Mouse (Mus musculus): ENCODE measurements around the gene Lmbr1. TPM values are rescaled to one million over a fixed set of nuclear protein-coding genes. Genes with fewer than 3 reads are reported as not detected.
"Not testable (repeated sequence)": the region's sequence is repeated elsewhere in the genome, so short reads cannot be mapped to it uniquely, and the experiment has no call there.

The Lmbr1 gene
- 13.1 and 13.3 TPM in 2 replicates for polyA plus RNA-seq (2012; rRNA removed)

DNA sequence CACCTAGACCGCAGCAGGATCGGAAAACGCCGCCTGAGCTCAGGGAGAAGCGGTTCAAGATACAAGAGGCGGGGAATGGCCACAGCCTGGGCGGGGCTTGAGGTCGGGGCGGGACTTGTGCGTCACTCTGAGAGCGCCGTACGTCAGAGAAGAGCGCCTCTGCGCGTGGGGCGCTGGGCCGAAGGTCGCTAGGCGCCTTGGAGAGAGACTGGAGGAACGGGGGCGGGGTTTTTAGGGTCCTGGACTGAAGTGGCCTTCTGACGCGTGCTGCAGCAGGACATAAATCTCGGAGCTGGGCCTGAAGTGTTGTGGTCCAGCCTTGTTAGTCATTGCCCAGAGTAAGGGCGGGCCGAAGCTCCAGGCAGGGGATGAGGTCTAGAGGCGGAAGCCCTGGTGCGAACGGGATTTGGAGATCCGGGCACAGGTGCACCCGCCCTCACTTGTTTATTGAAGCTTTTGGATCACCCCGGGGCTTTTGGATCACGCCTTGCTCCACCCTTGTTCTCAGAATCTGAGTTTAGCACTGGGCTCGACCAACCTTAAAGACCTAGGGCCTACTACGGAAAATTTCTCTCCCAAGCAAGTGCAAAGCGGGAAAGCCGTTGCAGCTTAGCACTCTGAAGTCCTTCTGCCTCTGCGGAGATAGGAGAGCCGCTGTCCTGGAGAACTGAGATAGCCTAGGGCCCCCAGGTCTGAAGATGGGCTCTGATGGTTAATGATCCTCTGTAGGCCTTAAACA lies at the start of gene Lmbr1:
Lmbr1 (minus strand) TSS at position 93 of the 739 bp plus-strand sequence.
- peak; percentile 87 for DNase-seq (ENCODE audit: low spot score)

DNA sequence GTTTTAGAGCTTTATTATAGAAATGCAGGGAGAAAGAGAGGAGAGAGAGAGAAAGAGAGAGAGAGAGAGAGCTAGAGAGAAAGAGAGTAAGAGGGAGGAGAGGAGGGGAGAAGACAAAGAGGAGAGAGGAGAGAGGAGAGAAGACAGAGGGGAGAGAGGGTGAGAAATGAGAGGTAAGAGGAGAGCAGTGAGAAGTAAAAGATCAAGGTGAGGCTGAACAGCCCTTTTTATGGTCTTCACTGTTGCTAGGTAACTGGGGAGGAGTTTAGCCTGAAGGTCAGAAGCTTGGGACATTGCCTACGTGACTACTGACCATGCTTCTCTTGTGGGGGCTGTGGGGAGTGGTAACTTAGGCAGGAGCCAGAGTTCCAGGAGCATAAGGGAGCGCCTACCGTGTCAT lies 45.1 kb upstream of the Lmbr1 start:
- not testable (repeated sequence) for DNase-seq (ENCODE audit: low spot score)

DNA sequence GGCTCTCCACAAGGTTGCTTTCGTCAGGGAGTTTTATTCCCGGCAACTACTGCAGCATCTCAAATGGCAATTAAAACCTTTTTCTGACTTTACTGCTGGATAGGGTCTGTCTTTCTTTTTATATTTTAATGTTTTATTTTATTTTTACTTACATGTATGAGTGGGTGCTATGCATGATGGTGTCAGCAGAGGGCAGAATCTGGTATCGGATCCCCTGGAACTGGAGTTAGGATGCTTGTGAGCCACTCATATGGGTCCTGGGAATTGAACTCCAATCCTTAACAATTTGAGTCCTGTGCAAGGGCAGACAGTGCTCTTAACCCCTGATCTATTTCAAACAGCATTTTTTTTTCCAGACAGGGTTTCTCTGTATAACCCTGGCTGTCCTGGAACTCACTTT lies 34.9 kb upstream of the Lmbr1 start:
- DNase-seq (ENCODE audit: low spot score) = no peak

DNA sequence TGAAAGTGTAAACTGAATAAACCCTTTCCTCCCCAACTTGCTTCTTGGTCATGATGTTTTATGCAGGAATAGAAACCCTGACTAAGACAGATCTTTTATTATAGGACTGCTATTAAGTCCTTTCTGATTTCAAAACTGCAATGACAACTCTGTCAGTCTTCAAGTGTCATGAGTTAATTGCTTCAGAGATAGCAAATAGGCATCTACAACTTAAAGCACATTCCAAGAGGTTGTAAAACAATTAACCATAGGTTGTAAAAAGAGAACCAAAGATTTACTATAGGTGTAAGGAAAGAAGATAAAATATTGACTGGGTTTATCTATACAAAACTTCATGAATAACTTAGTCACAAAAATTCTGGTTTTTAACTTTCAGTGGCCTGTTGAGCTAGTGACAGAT lies 32.7 kb upstream of the Lmbr1 start:
- DNase-seq (ENCODE audit: low spot score) = no peak

DNA sequence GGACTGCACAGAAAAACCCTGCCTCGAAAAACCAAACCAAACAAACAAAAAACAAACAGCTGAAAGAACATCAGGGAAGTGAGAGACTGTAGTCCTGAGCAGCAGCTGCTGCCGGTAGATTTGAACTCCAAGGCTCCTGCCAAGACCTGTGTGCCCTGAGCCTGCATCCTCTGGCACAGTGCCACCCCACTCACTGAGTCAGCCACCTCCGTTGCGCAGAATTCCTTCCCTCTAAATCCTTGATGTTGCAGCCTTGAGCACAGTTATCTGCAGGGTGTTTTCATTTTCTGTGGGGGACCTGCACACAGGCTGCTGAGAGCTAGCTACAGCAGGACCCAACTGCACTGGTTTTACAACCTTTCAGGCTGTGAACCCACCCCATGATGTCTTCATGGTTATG lies 20.2 kb upstream of the Lmbr1 start:
- DNase-seq (ENCODE audit: low spot score) = no peak

DNA sequence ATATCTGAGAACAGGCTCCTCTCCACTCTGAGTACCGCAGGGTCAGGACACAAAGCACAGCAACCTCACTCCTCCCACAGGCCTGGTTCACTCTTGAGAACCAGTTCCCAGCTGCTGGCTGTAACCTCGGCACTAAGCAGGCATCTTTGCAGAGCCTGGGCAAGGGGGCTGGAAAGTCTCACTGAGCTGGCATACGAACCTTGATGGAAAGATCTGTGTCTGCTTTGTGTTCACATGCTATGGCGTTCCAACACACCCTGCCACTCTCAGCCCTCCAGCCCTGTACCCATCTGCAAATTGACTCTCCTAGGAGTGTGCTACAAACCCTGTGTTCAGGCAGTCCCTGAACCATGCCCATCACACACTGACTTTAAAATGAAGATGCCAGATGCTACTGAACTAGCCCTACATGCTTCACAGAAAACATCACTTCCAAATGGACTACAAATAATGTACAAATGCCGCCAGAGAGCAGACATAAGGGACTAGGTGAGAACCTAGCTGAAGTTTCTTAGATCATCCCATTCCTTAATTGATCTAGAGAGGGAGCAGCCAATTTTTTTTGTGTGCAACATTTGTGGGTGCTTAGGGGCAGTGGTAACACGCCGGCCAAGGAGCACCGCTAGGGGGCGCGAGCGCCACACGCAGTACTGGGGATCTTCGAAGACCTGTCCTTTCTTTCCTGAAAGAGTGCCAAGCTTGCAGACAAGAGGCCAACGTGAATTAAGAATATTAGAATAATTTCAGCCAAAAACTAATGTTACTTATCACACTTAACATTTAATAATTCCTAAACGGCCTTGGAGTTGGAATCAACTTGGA lies 11.0 kb upstream of the Lmbr1 start:
- DNase-seq (ENCODE audit: low spot score) = peak; percentile 67

DNA sequence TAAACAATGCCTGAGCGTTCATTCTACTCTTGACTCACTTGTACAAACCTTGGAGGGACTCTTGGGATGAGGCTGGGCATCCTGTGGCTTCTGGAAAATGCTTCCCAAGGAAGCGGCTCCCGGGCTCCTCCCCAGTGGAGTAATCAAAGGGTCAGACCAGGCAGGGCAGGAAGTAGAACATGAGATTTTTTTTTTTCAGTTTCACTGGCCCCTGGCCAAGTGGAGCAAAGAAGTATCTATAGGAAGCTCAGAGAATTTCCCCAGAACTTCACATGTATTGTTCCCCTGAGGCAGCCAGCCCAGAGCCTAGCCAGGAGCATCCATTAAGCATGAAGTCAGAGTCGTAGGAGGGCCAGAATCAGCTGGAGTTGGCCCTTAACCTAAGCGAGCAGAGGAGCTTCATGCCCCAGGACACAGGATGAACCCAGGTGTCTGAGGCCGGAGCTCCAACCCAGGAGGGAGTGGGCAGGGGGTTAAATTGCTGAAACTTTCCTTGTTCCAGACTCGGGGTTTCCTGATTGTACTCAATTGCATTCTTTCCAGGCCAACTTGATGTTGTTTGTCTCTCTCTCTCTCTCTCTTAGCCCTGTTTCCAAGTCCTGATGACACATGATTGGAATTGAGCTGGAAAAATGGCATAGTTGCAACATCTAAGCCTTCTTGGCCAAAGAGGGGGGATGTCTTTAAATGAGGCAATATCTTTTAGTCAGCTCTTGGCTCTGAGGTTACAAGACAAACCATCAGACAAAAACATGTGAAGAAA lies 10.2 kb upstream of the Lmbr1 start:
- DNase-seq (ENCODE audit: low spot score) = no peak

DNA sequence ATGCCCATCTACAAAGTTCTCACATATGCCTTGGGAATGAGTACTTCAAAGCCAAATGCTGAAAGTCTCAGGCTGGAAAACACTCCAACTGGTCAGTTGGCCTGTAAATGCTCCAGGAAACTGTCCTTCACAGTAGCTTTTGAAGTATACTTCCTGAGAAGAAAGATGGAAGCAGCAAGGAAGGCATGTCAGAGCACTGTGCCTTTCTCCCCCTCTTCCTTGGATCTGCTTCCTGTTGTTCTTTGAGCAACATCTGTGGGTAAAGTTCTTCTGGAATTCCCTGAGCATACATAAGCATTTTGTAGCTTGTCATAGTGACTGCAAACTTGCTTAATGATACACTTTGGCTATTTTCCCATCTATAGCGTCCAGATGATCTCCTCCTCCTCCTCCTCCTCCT lies 9.4 kb upstream of the Lmbr1 start:
- DNase-seq (ENCODE audit: low spot score) = no peak

DNA sequence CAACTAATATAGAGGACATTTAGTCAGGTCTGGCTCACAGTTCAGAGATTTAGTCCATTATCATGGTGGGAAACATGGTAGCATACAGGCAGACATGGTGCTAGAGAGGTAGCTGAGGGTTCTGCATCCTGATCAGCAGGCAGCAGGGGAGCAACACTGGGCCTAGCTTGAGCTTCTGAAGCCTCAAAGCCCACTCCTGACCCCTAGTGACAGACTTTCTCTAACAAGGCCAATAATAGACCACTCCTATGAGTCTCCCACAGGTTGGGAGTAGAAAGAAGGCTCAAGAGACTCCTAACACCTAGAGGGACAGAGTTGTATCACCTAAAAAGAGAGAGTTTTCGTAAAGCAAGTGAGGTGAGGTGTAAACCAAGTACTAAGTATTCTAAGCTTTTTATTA lies 4.6 kb upstream of the Lmbr1 start:
- DNase-seq (ENCODE audit: low spot score) = no peak

DNA sequence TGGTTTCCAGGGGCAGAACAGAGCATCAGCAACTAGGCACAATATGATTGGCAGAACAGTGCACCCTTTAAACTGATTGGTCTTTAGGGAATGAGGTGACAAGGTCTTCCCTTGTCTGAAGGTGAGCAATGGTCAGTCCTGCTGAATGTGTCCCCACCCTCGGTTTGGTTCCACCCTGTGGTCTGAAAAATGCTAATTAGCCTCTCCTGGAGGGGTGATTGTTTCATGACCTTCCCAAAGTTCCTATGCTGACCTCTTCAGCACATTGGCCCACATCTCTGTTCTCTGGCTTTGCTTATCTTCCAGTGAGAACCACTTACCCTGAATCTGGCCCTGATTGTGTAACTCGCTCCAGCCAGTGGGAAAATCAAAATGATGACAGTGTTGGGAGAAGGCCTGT lies 1.9 kb upstream of the Lmbr1 start:
- no peak for DNase-seq (ENCODE audit: low spot score)

DNA sequence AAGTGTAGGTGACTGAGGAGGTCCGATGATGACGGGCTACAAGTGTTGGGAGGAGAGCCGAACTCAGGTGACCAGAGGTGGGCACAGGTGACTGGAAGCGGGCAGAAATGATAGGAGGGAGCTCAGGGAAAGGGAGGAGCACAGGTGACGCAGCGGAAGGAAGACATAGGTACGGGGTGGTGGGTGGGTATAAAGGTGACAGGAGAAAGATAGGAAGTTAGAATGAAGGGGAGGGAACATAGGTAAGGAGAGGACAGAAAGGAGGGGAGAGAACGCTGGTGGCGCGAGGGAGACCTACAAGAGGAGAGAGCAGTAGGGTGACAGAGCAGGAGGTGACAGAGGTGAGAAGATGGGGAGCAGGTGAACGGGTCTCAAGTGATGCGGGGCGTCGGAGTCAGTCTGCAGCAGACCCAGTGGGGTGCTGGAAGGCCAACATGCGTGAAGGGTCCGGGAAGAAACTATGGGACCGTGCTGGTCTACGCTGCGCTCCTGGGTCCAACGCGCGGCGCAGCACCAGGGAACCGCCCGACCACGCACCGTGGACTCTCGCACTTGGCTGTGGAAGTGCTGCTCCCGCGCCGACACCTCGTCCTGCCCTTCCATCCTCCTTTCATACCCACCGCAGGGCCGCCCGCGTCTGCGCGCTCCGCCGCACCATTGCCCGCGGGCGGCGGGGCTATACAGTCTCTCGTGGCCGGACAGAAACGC lies 446 bp downstream of the Lmbr1 start:
- DNase-seq (ENCODE audit: low spot score) = peak; percentile 25

DNA sequence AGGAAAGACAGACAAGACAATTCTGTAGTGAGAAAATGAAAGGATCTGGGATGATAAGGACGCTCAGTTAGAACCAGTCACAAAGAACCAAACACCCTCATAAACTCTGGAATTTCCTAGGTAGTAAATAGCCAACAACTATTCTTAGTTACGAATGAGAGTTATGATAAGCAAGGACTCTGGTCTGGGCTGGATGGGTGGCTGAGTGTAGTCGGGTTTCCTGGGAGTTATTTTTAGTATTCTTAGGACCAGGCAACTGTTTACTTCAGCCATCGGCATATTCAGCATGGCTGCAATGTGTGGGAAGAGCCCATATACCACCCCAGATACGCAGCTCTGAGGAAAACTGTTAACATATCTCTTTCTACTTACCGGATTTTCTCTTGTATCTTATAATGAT lies 14.7 kb downstream of the Lmbr1 start:
- DNase-seq (ENCODE audit: low spot score) = no peak

DNA sequence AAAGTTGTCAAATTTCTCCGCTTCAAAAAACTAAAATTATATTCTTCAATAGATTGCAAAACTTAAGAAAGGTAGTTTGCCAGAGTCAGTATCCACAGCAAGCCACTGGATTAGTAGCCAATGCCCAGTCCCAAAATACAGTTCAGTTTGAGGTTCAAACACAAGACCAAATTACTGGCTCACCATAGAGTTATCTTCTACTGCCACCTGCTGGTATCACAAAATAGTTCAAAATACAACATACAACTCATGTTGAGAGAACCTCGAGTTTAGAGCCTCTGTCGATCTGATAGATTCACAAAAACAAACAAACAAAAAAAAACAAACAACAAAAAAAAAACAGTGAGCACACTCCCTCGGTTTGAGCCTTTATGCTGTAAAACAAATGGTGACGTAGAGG lies 42.4 kb downstream of the Lmbr1 start:
- no peak for DNase-seq (ENCODE audit: low spot score)

DNA sequence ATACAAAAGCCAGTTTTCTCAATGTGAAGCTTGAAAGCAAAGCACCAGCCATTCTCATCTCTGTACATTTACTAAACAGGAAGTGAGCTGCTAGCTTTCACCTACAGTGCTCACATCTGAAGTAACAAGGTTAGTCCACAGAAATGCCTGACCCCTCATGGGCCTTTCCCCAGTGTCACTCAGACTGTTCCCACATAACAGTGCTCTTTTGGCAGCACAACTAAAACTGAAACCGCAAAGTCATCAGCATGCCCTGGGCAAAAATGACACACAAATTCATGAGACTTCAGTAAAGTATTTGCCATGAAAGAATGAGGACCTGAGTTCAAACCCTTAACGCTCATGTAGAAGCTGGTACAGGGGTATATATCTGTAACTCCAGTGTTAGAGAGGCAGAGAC lies 55.7 kb downstream of the Lmbr1 start:
- DNase-seq (ENCODE audit: low spot score) = no peak

DNA sequence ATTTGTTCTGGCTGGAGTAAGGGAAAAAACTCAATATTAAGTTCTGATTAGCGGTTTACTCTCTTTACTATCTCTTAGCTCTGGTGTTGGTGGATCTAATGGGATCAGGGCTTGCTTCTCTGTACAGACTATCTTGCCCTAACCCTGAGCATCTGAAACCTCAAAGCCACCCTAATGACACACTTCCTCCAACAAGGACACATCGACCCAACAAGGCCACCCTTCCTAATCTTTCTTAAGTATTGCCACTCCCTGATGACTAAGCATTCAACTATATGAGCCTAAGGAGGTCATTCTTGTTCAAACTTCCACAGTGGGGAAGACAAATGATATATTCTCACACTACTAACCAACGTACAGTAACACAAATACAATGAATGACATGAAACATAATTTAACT lies 69.0 kb downstream of the Lmbr1 start:
- no peak for DNase-seq (ENCODE audit: low spot score)

DNA sequence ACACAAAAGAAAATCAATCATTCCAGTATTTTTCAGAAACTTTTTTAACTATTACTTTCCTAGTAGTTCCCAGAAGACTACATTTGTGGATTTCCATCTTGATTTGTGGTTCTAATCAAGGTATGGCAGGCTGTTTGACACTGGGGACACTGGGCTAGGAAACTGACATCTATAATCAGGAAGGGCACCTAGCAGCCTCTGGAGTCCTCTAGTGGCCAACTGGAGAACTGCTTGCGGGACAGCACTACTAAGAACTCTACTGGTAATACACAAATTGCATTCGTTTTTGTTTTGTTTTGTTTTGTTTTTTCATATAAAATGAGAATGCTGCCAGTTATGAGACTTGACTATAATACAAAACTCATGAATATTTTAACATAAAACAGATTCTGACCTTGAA lies 85.0 kb downstream of the Lmbr1 start:
- DNase-seq (ENCODE audit: low spot score) = no peak

DNA sequence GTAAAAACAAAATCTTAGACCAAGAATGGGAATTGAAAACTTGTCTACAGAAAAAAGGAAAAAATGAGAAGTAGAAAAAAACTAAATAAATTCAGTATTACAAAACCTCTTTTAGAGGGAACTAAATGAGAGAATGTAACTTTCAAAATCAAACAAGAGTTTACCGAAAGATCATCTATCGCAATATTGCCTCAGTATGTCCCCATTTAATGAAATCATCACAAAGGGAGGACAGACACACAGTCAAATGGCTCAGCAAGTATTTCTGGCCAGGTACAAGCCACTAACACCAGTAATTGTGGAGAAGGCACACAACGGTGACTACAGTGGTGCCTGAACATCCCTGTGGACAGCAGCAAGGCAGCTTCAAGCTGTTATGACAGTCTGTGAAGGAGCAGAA lies 88.1 kb downstream of the Lmbr1 start:
- DNase-seq (ENCODE audit: low spot score) = no peak

DNA sequence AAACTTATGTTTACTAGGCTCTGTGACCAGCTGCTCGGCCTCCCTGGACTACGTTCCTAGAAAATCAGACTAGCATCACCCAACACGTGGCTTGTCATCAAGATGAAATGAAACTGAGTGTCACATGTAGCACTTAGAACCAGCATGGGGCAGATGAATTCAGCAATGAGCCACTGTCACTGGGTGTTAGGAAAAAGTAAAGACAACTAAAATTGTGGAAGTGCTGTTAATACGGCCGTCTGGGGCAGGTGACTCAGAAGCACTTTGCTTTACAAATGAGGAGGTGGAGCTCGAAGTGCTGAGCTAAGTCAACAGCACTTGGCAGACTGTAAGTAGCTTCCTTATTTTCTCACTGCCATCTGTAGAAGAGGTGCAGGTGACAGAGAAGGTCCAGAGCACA lies 88.5 kb downstream of the Lmbr1 start:
- DNase-seq (ENCODE audit: low spot score) = no peak

DNA sequence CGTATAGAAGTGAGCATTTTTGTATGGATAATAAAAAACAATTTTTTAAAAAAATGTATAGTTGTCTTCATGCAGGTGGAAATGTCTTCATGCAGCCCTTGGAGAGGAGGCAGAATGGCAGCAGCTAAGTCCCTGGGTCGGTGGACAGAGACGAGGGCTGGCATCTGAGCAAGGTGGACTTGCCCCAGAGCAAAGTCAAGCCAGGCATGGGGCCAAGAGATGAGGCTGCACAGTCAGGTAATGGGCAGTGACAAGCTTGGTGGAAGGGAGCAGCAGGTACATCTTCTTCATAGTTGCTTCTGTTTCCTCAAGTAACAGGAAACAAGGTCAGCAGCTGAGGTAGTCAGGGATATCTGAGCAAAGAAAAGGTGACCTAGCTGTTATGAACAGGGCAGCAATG lies 97.1 kb downstream of the Lmbr1 start:
- no peak for DNase-seq (ENCODE audit: low spot score)

DNA sequence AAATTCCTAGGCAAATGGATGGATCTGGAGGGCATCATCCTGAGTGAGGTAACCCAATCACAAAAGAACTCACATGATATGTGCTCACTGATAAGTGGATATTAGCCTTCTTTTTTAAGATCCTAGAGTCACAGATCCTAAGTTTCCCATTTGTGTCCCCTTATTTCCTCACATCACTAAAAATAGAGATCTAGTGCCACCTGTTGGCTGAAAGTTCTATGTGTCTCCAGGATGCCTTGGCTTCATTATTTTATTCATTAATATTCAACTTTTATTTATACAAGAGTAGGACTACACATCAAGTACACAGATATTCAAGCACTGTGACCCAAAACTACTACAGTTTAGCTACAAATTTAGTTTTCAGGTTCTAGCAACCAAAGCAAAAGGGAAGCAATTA lies 103.4 kb downstream of the Lmbr1 start:
- no peak for DNase-seq (ENCODE audit: low spot score)

DNA sequence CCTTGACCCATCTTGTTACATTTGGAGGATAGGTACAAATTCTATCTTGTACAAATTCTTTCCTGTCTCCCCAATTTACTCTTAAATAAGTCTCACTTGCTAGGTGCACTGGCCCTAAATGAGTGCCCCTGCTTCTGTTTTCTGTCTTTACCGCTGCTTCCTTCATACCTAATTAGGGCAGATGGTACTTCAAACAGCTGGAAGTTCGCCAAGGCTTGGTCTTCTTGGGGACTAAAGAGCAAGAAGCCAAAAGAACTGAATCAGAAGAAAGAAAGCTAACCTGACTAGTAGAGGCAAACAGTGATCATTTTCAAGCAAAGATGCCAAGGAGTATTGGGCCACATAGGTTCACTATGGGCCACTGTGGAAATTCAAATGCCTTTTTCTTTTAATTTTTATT lies 104.8 kb downstream of the Lmbr1 start:
- no peak for DNase-seq (ENCODE audit: low spot score)

DNA sequence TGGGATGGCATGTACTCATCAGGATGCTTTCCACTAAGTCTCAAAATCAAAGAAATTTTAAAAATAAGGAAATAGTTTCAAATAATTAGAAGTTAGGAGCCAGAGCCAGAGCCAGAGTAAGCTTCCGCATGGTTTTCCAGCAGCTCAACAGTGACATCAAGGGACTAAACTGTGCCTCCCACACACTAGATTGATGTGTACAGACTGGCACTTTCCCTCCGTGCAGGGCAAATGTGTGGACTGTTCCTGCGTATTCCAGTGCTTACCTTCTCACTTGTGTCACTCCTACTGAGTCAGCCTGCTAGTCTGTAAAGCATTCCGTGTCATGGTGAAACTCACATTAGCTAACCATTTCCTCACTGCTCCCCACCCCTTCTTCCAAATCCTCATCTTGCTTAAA lies 107.3 kb downstream of the Lmbr1 start:
- DNase-seq (ENCODE audit: low spot score) = no peak
